Mouse (Mus musculus) frontal cortex, postnatal 14 days (tissue): Measurements from ENCODE around the gene Gps2.
A peak's percentile ranks its signal among the peaks of the same experiment; 100 is the strongest.

Source experiments
- DNase-seq, 2 experiments: peaks; one replicate each; pipeline ENCODE4 v3.0.0; 2022; ENCODE audit warnings: low spot score in 2 of 2

The Gps2 gene

GRCm38 (mm10) chr11:69886907-69887635 lies 26.6 kb upstream of the Gps2 start:
- DNase-seq, result no peak

GRCm38 (mm10) chr11:69891482-69891881 lies 22.2 kb upstream of the Gps2 start:
- no peak for DNase-seq

GRCm38 (mm10) chr11:69894671-69895070 lies 19.0 kb upstream of the Gps2 start:
- DNase-seq, result no peak

- no peak for DNase-seq
Observed at GRCm38 (mm10) chr11:69895291-69895690, 18.4 kb upstream of the Gps2 start, which contains the start of gene Acap1. TSS of gene Acap1 (minus strand) at chr11:69895539.

- no peak for DNase-seq
Observed at GRCm38 (mm10) chr11:69899870-69900269, 13.8 kb upstream of the Gps2 start.

GRCm38 (mm10) chr11:69900471-69901405 lies 12.9 kb upstream of the Gps2 start, which contains the start of the genes 2810408A11Rik and Neurl4:
TSS of gene 2810408A11Rik (minus strand) at chr11:69900987.
TSS of gene Neurl4 (plus strand) at chr11:69901072.
- DNase-seq, result peak; percentile 82 to 88

- DNase-seq, result peak; percentile 95 to 97
Observed at GRCm38 (mm10) chr11:69901406-69901846, 12.3 kb upstream of the Gps2 start.

- no peak for DNase-seq
Observed at GRCm38 (mm10) chr11:69901993-69902392, 11.7 kb upstream of the Gps2 start.

- no peak for DNase-seq
Observed at GRCm38 (mm10) chr11:69902972-69903371, 10.7 kb upstream of the Gps2 start.

GRCm38 (mm10) chr11:69904311-69904710 lies 9.4 kb upstream of the Gps2 start:
- no peak for DNase-seq

GRCm38 (mm10) chr11:69908645-69909044 lies 5.0 kb upstream of the Gps2 start:
- no peak for DNase-seq

- DNase-seq, result no peak
Observed at GRCm38 (mm10) chr11:69909174-69909573, 4.5 kb upstream of the Gps2 start.

- DNase-seq, result no peak
Observed at GRCm38 (mm10) chr11:69910177-69910576, 3.5 kb upstream of the Gps2 start.

- no peak for DNase-seq
Observed at GRCm38 (mm10) chr11:69910781-69911560, 2.7 kb upstream of the Gps2 start.

GRCm38 (mm10) chr11:69911701-69912100 lies 2.0 kb upstream of the Gps2 start:
- DNase-seq, result no peak

GRCm38 (mm10) chr11:69912716-69913530 lies 765 bp upstream of the Gps2 start:
- no peak for DNase-seq

- DNase-seq, result no peak
Observed at GRCm38 (mm10) chr11:69914372-69914764, 680 bp downstream of the Gps2 start.

GRCm38 (mm10) chr11:69914917-69915430 lies 1.3 kb downstream of the Gps2 start:
- DNase-seq, result no peak

- no peak for DNase-seq
Observed at GRCm38 (mm10) chr11:69915667-69916627, 2.3 kb downstream of the Gps2 start.
